Mouse (Mus musculus) midbrain, embryonic 15.5 days (tissue): ENCODE measurements around the gene Kcnj10. TPM values are rescaled to one million over a fixed set of nuclear protein-coding genes. Genes with fewer than 3 reads are reported as not detected.

Experiments
- ATAC-seq: fragments of 200-750 bp; cut with Nextera tagmentation; replicated peaks from 2 replicates; pipeline ENCODE4 v1.8.0; 2017; ENCODE audit warnings: moderate TSS enrichment
- H3K27ac ChIP-seq: fragments of 300-500 bp; sonication (generic); 2 replicates; pipeline ENCODE4 v1.5.1; 2015; ENCODE audit warnings: mild to moderate bottlenecking, inconsistent platforms
- H3K27me3 ChIP-seq: fragments of 300-500 bp; sonication (generic); replicated peaks from 2 replicates; pipeline ENCODE4 v1.6.1; 2015; ENCODE audit warnings: inconsistent platforms
- H3K36me3 ChIP-seq: fragments of 300-500 bp; sonication (generic); replicated peaks from 2 replicates; pipeline ENCODE4 v1.6.1; 2015; ENCODE audit warnings: inconsistent platforms
- H3K4me1 ChIP-seq: fragments of 300-500 bp; sonication (generic); 2 replicates; pipeline ENCODE4 v1.6.1; 2015; ENCODE audit warnings: inconsistent platforms
- H3K4me2 ChIP-seq: fragments of 300-500 bp; sonication (generic); 2 replicates; pipeline ENCODE4 v1.6.1; 2015; ENCODE audit warnings: inconsistent platforms, mild to moderate bottlenecking, moderate library complexity
- H3K4me3 ChIP-seq: fragments of 300-500 bp; sonication (generic); 2 replicates; pipeline ENCODE4 v1.5.1; 2015; ENCODE audit warnings: mild to moderate bottlenecking, inconsistent platforms
- H3K9ac ChIP-seq: fragments of 300-500 bp; sonication (generic); 2 replicates; pipeline ENCODE4 v1.6.1; 2015; ENCODE audit warnings: mild to moderate bottlenecking, inconsistent platforms
- H3K9me3 ChIP-seq: fragments of 300-500 bp; sonication (generic); 2 replicates; pipeline ENCODE4 v1.6.1; 2016; ENCODE audit warnings: inconsistent platforms
- WGBS: fragments of 180-500 bp; shearing (Covaris S2); methylation state at CpG from one replicate; pipeline ENCODE4 v1.1.7; 2015; ENCODE audit warnings: mixed read lengths; 5-methylcytosine and 5-hydroxymethylcytosine counted together
- polyA plus RNA-seq: library from polyadenylated mRNA; unstranded; fragments of >200 nt; fragmentation: Nextera tagmentation; extraction: Ambion mirVana; gene quantifications from 2 replicates; pipeline ENCODE4 v1.2.1, GENCODE M21; 2015

Gene Kcnj10
- polyA plus RNA-seq, 1 experiment from 2014 or later = 1.8 TPM

GRCm38 (mm10) chr1:172343914-172344313 lies 2.9 kb downstream of the Kcnj10 start:
- no peak overlapping the region for H3K9ac ChIP-seq

GRCm38 (mm10) chr1:172344820-172345219 lies 3.8 kb downstream of the Kcnj10 start:
- peaks cover 14% of the 10 kb centered on the region for H3K4me1 ChIP-seq
- no peak overlapping the region for H3K4me2 ChIP-seq
- H3K27ac ChIP-seq = no peak overlapping the region
- no peaks in the 10 kb centered on the region for H3K9me3 ChIP-seq
- 80% methylated on average over 7 of the region's 7 CpGs for whole genome bisulfite sequencing
- H3K9ac ChIP-seq = no peak overlapping the region
- no peaks in the 10 kb centered on the region for H3K36me3 ChIP-seq
- ATAC-seq = no peak
- H3K4me3 ChIP-seq = no peak overlapping the region
- H3K27me3 ChIP-seq = peaks cover 5% of the 10 kb centered on the region; the same call in 1 of the 2 replicates

More at GRCm38 (mm10) chr1:172343914-172344313, 2.9 kb downstream of the Kcnj10 start:
- peaks cover 5% of the 10 kb centered on the region; the same call in 1 of the 2 replicates for H3K27me3 ChIP-seq
- no peaks in the 10 kb centered on the region for H3K36me3 ChIP-seq
- no peak overlapping the region; the same call in 1 of the 2 replicates for H3K4me2 ChIP-seq
- H3K4me1 ChIP-seq = peaks cover 12% of the 10 kb centered on the region
- 52% methylated on average over 3 of the region's 3 CpGs for WGBS
- ATAC-seq = no peak
- H3K9me3 ChIP-seq = no peaks in the 10 kb centered on the region
- H3K4me3 ChIP-seq = no peak overlapping the region
- 0 out of 2 replicates have a peak overlapping the region, but pooled peaks have one; percentile 42 for H3K27ac ChIP-seq

GRCm38 (mm10) chr1:172346707-172347106 lies 5.7 kb downstream of the Kcnj10 start:
- Histone ChIP-seq H3K9ac (no peak overlapping the region), H3K27ac (no peak overlapping the region), H3K4me2 (no peak overlapping the region), H3K27me3 (no peaks in the 10 kb centered on the region), H3K4me3 (no peak overlapping the region), H3K36me3 (no peaks in the 10 kb centered on the region), H3K4me1 (peaks cover 13% of the 10 kb centered on the region), H3K9me3 (no peaks in the 10 kb centered on the region)
- WGBS = 84% methylated on average over 10 of the region's 10 CpGs
- ATAC-seq = no peak

GRCm38 (mm10) chr1:172347382-172347781 lies 6.4 kb downstream of the Kcnj10 start:
- no peak for ATAC-seq
- no peaks in the 10 kb centered on the region for H3K36me3 ChIP-seq
- WGBS = 89% methylated on average over 12 of the region's 12 CpGs
- H3K4me3 ChIP-seq = no peak overlapping the region
- peaks cover 13% of the 10 kb centered on the region for H3K4me1 ChIP-seq
- no peak overlapping the region for H3K27ac ChIP-seq
- no peak overlapping the region for H3K4me2 ChIP-seq
- no peaks in the 10 kb centered on the region for H3K9me3 ChIP-seq
- no peak overlapping the region for H3K9ac ChIP-seq
- H3K27me3 ChIP-seq = no peaks in the 10 kb centered on the region

- peak; percentile 34 for ATAC-seq
- H3K9ac ChIP-seq = no peak overlapping the region
- H3K4me1 ChIP-seq = peaks cover 13% of the 10 kb centered on the region
- peak overlapping the region; percentile 57 for H3K27ac ChIP-seq
- 34% methylated on average over 5 of the region's 5 CpGs for WGBS
- no peaks in the 10 kb centered on the region for H3K36me3 ChIP-seq
- H3K9me3 ChIP-seq = no peaks in the 10 kb centered on the region
- H3K4me2 ChIP-seq = no peak overlapping the region
- no peak overlapping the region for H3K4me3 ChIP-seq
- H3K27me3 ChIP-seq = no peaks in the 10 kb centered on the region
These were observed 8.5 kb downstream of the Kcnj10 start for GRCm38 (mm10) chr1:172349504-172349903.

- Histone ChIP-seq H3K4me3 (no peak overlapping the region), H3K4me1 (peaks cover 16% of the 10 kb centered on the region), H3K27ac (peak overlapping the region; percentile 57), H3K9ac (no peak overlapping the region), H3K36me3 (no peaks in the 10 kb centered on the region), H3K9me3 (no peaks in the 10 kb centered on the region), H3K27me3 (no peaks in the 10 kb centered on the region), H3K4me2 (peak overlapping the region; percentile 10; the same call in 1 of the 2 replicates)
- peak; percentile 94 for ATAC-seq
- 4% methylated on average over 19 of the region's 19 CpGs for WGBS
These were observed 9.2 kb downstream of the Kcnj10 start for GRCm38 (mm10) chr1:172349916-172350812.

- peaks cover 26% of the 10 kb centered on the region for H3K4me1 ChIP-seq
- H3K27me3 ChIP-seq = no peaks in the 10 kb centered on the region
- no peak overlapping the region for H3K4me2 ChIP-seq
- H3K27ac ChIP-seq = no peak overlapping the region
- H3K36me3 ChIP-seq = no peaks in the 10 kb centered on the region
- no peak overlapping the region for H3K4me3 ChIP-seq
- no peaks in the 10 kb centered on the region for H3K9me3 ChIP-seq
- 78% methylated on average over 6 of the region's 6 CpGs for WGBS
- ATAC-seq = no peak
- no peak overlapping the region for H3K9ac ChIP-seq
These were observed 11.0 kb downstream of the Kcnj10 start for GRCm38 (mm10) chr1:172352001-172352400.

- H3K9ac ChIP-seq = no peak overlapping the region
- no peaks in the 10 kb centered on the region for H3K9me3 ChIP-seq
- no peak overlapping the region for H3K4me3 ChIP-seq
- no peak overlapping the region for H3K4me2 ChIP-seq
- WGBS = 90% methylated on average over 3 of the region's 3 CpGs
- no peak overlapping the region for H3K27ac ChIP-seq
- H3K4me1 ChIP-seq = peaks cover 26% of the 10 kb centered on the region
- no peaks in the 10 kb centered on the region for H3K27me3 ChIP-seq
- ATAC-seq = no peak
- no peaks in the 10 kb centered on the region for H3K36me3 ChIP-seq
These were observed 11.4 kb downstream of the Kcnj10 start for GRCm38 (mm10) chr1:172352453-172352852.

GRCm38 (mm10) chr1:172355336-172355735 lies 14.3 kb downstream of the Kcnj10 start:
- WGBS = 5% methylated on average over 3 of the region's 3 CpGs
- Histone ChIP-seq H3K9ac (no peak overlapping the region), H3K4me1 (peaks cover 19% of the 10 kb centered on the region), H3K36me3 (no peaks in the 10 kb centered on the region), H3K9me3 (no peaks in the 10 kb centered on the region), H3K27me3 (no peaks in the 10 kb centered on the region), H3K4me3 (no peak overlapping the region), H3K27ac (peak overlapping the region; percentile 40), H3K4me2 (no peak overlapping the region)
- peak; percentile 71 for ATAC-seq

GRCm38 (mm10) chr1:172357550-172357949 lies 16.5 kb downstream of the Kcnj10 start:
- Histone ChIP-seq H3K4me2 (no peak overlapping the region), H3K4me1 (peaks cover 13% of the 10 kb centered on the region), H3K27ac (no peak overlapping the region), H3K4me3 (no peak overlapping the region), H3K36me3 (no peaks in the 10 kb centered on the region), H3K9me3 (no peaks in the 10 kb centered on the region), H3K9ac (no peak overlapping the region), H3K27me3 (no peaks in the 10 kb centered on the region)
- ATAC-seq = 0 out of 2 replicates have a peak, but pooled peaks have one; percentile 22
- WGBS = 3% methylated on average over 1 of the region's 1 CpGs

GRCm38 (mm10) chr1:172358341-172358740 lies 17.3 kb downstream of the Kcnj10 start:
- Histone ChIP-seq H3K9me3 (no peaks in the 10 kb centered on the region), H3K4me3 (no peak overlapping the region), H3K4me1 (peaks cover 13% of the 10 kb centered on the region), H3K36me3 (no peaks in the 10 kb centered on the region), H3K27ac (no peak overlapping the region), H3K9ac (no peak overlapping the region), H3K27me3 (no peaks in the 10 kb centered on the region), H3K4me2 (no peak overlapping the region)
- ATAC-seq = no peak
- 66% methylated on average over 10 of the region's 10 CpGs for WGBS

- 0 out of 2 replicates have a peak, but pooled peaks cover 2% of the 10 kb centered on the region for H3K4me1 ChIP-seq
- no peak overlapping the region for H3K4me2 ChIP-seq
- WGBS = 9% methylated on average over 6 of the region's 6 CpGs
- H3K9ac ChIP-seq = no peak overlapping the region
- no peak overlapping the region for H3K4me3 ChIP-seq
- H3K9me3 ChIP-seq = no peaks in the 10 kb centered on the region
- peak; percentile 41; the same call in 1 of the 2 replicates for ATAC-seq
- no peaks in the 10 kb centered on the region for H3K27me3 ChIP-seq
- no peaks in the 10 kb centered on the region for H3K36me3 ChIP-seq
- H3K27ac ChIP-seq = no peak overlapping the region
These were observed 23.7 kb downstream of the Kcnj10 start for GRCm38 (mm10) chr1:172364684-172365083.
